Mouse (Mus musculus) c-Kit-negative CD71-positive TER-119-positive erythroid progenitor cells, embryonic 14.5 days (primary cell): ENCODE data around the gene Ninj1.

Experiments used
- DNase-seq: peaks from one replicate; pipeline ENCODE4 v3.0.0-alpha.2; 2013; ENCODE audit warnings: low read depth, low spot score

Gene Ninj1

DNA sequence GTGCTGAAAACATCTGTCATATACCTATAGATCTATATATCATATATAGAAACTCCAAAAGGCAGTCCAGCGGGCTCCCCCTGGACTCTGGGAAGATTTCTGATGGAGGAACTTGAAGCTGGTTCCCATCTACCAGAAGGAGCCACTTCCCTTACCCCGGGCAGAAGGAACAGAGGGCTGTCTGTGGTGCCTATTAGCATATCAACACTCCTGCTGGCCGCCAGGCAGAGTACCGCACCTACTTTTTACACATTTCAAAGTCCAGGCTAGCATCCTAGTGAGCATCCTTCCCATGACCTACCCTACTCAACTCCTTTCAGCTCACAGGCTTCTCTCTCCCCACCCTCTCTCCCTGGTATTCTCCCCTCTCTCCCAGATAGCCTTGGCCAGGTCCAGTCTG is 38.3 kb downstream of the Ninj1 start:
- no peak for DNase-seq

DNA sequence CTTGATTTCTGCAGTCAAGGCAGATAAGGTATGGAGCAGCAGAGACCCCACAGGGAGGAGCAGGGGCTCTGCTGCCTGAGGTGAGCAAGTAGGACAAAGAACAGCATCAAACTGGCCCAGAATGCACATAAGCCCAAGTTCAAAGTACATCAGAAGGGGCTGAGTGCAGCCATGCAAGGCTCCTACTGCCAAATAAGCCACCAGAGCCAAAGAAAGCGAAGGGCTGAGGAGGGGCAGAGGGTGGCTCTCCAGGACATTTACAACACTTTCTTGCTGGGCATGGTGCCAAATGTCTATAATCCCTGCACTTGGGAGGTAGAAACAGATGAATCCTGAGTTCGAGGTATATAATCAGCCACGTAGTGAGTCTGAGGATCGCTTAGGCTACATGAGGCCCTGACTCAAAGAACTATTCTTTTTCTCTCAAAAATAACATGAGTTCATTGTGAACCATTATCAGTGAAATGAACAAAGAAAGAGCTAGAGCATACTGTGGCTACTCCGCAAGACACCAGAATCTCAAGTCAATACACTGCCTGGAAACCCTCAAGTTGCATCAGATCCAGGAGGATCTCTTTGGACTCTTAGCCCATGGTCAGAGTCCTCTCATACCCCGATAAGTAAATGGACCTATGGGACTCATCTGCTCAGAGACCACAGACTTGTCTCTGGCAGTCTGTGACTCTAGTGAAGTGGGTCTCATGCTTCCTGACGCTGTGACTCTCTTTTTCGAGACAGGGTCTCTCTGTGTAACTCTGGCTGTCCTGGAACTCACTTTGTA is 46.7 kb downstream of the Ninj1 start:
- DNase-seq, result no peak

DNA sequence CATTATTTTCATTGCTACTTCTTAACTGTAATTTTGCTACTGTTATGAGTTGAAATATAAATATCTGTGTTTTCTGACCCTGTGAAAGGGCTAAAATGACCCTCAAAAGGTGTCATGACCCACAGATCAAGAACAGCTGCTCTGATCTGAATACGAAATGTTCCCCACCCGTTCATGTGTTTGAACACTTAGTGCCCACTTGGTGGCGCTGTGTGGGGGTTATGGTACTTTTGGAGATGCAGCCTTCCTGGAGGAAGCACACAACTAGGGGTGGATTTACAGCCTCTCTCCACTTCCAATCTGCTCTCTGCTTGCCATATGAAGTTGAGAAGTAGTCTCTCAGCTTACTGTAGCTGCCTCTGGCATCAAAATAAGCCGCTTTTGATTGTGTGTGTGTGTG is 47.4 kb downstream of the Ninj1 start:
- no peak for DNase-seq

DNA sequence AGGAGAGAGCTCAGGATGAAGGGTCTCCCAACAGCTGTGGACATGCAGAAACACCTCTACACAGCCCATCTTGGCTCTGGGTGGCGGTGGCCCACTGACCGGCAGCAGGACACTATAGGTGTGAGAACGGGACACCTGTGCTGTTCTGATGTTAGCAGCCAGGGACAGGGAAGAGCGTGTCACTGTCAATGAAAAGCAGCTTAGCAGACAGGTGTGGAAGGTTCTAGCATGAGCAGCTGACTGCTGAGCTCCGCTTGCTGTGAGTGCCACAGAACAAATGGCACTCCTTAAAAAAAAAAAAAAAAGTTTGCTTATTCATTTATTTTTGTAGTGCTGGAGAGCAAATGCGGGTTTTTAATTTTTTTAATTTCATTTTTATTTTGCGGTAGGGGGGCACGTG is 50.3 kb downstream of the Ninj1 start:
- DNase-seq, result no peak

DNA sequence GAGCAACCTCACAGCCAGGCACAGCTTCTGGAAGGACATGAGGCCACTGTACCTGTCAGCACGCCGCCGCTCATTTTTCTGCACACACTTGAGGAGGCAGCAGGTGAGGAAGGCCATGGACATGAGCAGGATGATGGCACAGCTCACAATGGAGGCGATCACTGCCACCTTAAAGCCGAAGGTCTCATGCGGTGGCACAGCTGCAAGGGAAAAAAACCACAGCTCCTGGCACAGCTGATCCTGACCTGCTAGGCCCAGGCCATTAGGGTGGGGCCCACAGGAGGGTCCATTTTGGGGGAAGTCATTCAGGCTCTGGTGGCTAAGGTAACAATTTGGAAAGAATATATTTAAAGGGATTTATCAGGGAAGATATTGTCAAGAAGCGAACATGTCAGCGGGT is 51.5 kb downstream of the Ninj1 start:
- DNase-seq, result no peak

DNA sequence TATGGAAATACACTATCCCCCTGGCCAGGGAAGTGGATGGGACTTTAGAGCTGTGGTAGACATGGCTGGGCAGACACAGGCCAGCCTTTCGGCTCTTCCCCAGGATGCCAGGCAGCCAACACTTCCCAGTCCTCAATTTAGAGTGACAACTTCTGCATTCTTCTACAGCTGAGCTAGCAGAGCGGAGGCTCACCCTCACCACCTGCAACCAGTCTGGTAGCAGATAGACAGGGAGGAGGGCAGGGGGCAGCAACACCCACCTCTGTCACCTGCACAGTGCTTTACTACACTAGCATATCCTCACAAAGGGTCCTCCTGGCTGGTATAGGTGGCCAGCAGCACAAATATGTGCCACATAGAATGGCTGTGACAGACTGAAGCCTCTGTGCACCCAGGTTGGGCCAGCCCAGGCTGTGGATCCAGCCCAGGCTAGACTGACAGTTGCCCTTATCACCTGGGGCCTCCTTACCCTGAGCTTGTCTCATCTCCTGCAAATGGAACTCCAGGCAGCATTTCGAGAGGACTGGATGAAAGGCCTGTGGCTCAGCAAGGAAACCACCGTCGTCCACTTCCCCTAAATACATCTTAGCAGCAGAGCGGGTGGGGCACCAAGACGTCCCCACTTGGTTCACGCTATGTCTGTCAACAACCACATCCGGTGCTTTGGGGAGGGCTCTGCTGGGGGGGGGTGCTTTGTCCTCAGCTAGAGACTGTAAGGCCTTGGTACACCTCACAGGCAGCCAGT is 55.2 kb downstream of the Ninj1 start:
- no peak for DNase-seq

DNA sequence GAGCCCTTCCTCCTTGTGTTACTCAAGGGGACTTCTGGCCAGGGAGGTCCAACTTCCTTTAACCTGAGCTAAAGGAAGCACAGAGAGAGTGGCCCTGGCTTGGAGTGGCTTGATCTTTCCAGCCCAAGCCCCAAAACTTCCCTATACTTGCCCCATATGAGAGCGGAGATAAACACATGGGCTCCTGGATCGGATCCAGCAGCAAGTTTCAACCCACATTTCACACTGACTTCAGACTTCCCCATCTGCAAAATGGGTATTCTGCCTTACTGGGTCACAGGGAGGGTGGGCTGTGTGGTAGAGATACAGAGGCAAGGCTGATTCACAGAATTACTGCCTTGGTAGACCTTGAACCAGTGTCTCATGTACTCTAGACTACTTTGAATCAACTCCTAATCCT is 56.2 kb downstream of the Ninj1 start:
- no peak for DNase-seq

DNA sequence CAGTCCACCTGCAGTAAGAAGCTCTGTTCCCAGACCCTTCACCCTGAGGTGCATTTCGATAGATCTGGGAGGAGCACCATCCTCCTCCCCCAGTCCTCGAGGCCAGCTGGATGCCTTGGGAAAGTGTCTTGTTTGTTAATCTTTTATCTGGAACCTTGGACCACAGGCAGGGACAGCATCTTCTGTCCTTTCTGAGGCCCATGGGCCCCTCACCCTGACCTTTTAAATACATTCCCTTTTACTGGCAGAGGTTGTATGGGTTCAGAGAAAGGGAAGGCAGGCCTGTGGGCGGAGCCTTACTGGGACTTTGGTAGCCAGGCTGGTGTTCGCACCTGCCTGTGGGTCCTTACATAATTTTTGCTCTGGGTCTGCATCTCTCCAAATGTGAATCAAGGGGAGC is 58.0 kb downstream of the Ninj1 start:
- DNase-seq, result no peak
